ENCODE assay signal across 8 mouse cellular contexts in genomic region chr4:63459141-63459789, GRCm38 (mm10). TPM values are rescaled to one million over a fixed set of nuclear protein-coding genes. Genes with fewer than 3 reads are reported as not detected.
DNase-seq lines count a peak whose midpoint lies in the region; ATAC-seq lines count a peak whose summit lies in the region.

No protein-coding gene starts in this region.

- no peak; the same call in 1 of the 2 replicates for ATAC-seq in limb, embryonic 15.5 days (ENCODE audit: insufficient number of reproducible peaks, low FRiP score, low TSS enrichment, low read depth)
- no peak for ATAC-seq in monocyte, adult 5-6 weeks (replicated peaks; ENCODE audit: insufficient number of reproducible peaks, low FRiP score, low TSS enrichment, poor library complexity, severe bottlenecking)
- ATAC-seq in liver, embryonic 11.5 days (replicated peaks; ENCODE audit: low FRiP score): no peak

- H3K27ac ChIP-seq in limb, embryonic 15.5 days: peak overlapping the region; percentile 40
- no peak overlapping the region for H3K27ac ChIP-seq in liver, embryonic 11.5 days (ENCODE audit: low read depth, low read length)

- H3K4me2 ChIP-seq in limb, embryonic 15.5 days: peak overlapping the region; percentile 2; the same call in 1 of the 2 replicates
- H3K4me2 ChIP-seq in liver, embryonic 11.5 days: no peak overlapping the region

- 21% methylated on average over 16 of the region's 16 CpGs for WGBS in limb, embryonic 15.5 days
- WGBS in liver, embryonic 11.5 days: 48% methylated on average over 16 of the region's 16 CpGs

- no peaks in the 10 kb centered on the region for H3K9me3 ChIP-seq in limb, embryonic 15.5 days
- no peaks in the 10 kb centered on the region for H3K9me3 ChIP-seq in liver, embryonic 11.5 days (ENCODE audit: control insufficient read depth, low read length)

- peak; percentile 44 to 60 for DNase-seq in cerebellum, postnatal 10 days
- no peak for DNase-seq in cerebellum, adult 9-11 months
- DNase-seq in urinary bladder, postnatal 25 days (ENCODE audit: low spot score): peak; percentile 38
- no peak for DNase-seq in urinary bladder, postnatal 10 days (ENCODE audit: low spot score)
- DNase-seq in kidney, adult 8-10 months: no peak
- no peak for DNase-seq in liver, embryonic 11.5 days (ENCODE audit: low spot score)

- peaks cover 30% of the 10 kb centered on the region for H3K4me1 ChIP-seq in limb, embryonic 15.5 days
- H3K4me1 ChIP-seq in liver, embryonic 11.5 days (replicated peaks; ENCODE audit: control insufficient read depth, insufficient read depth, low read length): no peaks in the 10 kb centered on the region

- no peak overlapping the region for H3K9ac ChIP-seq in limb, embryonic 15.5 days
- no peak overlapping the region for H3K9ac ChIP-seq in liver, embryonic 11.5 days (ENCODE audit: low read depth, low read length)

- no peaks in the 10 kb centered on the region for H3K36me3 ChIP-seq in limb, embryonic 15.5 days
- H3K36me3 ChIP-seq in liver, embryonic 11.5 days (ENCODE audit: control insufficient read depth, insufficient read depth, low read length): no peaks in the 10 kb centered on the region

- H3K27me3 ChIP-seq in limb, embryonic 15.5 days: no peaks in the 10 kb centered on the region
- no peaks in the 10 kb centered on the region for H3K27me3 ChIP-seq in liver, embryonic 11.5 days (replicated peaks; ENCODE audit: control insufficient read depth, insufficient read depth, low read length)

- H3K4me3 ChIP-seq in limb, embryonic 15.5 days: no peak overlapping the region
- no peak overlapping the region for H3K4me3 ChIP-seq in liver, embryonic 11.5 days (ENCODE audit: low read depth, low read length)

RNA-seq across cellular contexts. Expression of gene Whrn, which starts 36.5 kb away (rescaled TPM):
- 3.6 and 4.8 TPM in 2 replicates for polyA plus RNA-seq in limb, embryonic 15.5 days (2015; fragmentation: Nextera tagmentation; extraction: Ambion mirVana)
- total RNA-seq in monocyte, adult 5-6 weeks (2017): 0.78 to 3.2 TPM (median 0.85 TPM) in 3 replicates
- polyA plus RNA-seq in liver, embryonic 11.5 days (2014; fragmentation: Nextera tagmentation; extraction: Ambion mirVana): 2.0 and 2.4 TPM in 2 replicates

RNA-seq across cellular contexts. Expression of gene Akna, which starts 56.1 kb away (rescaled TPM):
- polyA plus RNA-seq in limb, embryonic 15.5 days (2015; fragmentation: Nextera tagmentation; extraction: Ambion mirVana): 5.6 and 6.0 TPM in 2 replicates
- 70.1 to 153 TPM (median 72.2 TPM) in 3 replicates for total RNA-seq in monocyte, adult 5-6 weeks (2017)
- polyA plus RNA-seq in liver, embryonic 11.5 days (2014; fragmentation: Nextera tagmentation; extraction: Ambion mirVana): 8.8 and 8.9 TPM in 2 replicates

Comparison
In these comparisons a context has a peak if more than half of its experiments do, and no peak if none do; other contexts are left out.
1. DNase-seq: peak in cerebellum, postnatal 10 days (2 of 2) and urinary bladder, postnatal 25 days (single experiment); none in cerebellum, adult 9-11 months (single experiment), urinary bladder, postnatal 10 days (single experiment), kidney, adult 8-10 months (0 of 2) and liver, embryonic 11.5 days (single experiment).